ENCODE assay signal across 17 mouse cellular contexts in genomic region chr10:19503846-19504765, GRCm38 (mm10).
DNase-seq lines count a peak whose midpoint lies in the region; ATAC-seq and TF ChIP-seq lines count a peak whose summit lies in the region.
"Had no signal": no experiment of that assay in that cellular context is flagged by ENCODE, and none has a peak within 500 bp of the region (broad histone marks: within the 10 kb centered on the region; RNA-seq: fewer than 3 reads in every experiment).

No protein-coding gene starts in this region.

- no peaks in the 10 kb centered on the region for H3K9me3 ChIP-seq in embryonic facial prominence, embryonic 10.5 days
- H3K9me3 ChIP-seq: hindbrain, embryonic 15.5 days; midbrain, embryonic 10.5 days had no signal

- H3K4me3 ChIP-seq in small intestine, adult 2 months (ENCODE audit: low read depth, low read length), result no peak overlapping the region
- no peak overlapping the region for H3K4me3 ChIP-seq in embryonic facial prominence, embryonic 10.5 days
- H3K4me3 ChIP-seq: forebrain, embryonic 12.5 days; hindbrain, embryonic 15.5 days; midbrain, embryonic 10.5 days; myocyte had no signal

- no peaks in the 10 kb centered on the region for H3K36me3 ChIP-seq in small intestine, adult 2 months (ENCODE audit: control insufficient read depth, insufficient read depth, low read length)
- no peaks in the 10 kb centered on the region for H3K36me3 ChIP-seq in embryonic facial prominence, embryonic 10.5 days (replicated peaks)
- H3K36me3 ChIP-seq: forebrain, embryonic 12.5 days; hindbrain, embryonic 15.5 days; midbrain, embryonic 10.5 days had no signal

- peak; percentile 37 for DNase-seq in thymus, postnatal 0 days (ENCODE audit: low spot score)
- no peak for DNase-seq in thymus, postnatal 10 days (ENCODE audit: low spot score in 2 of 2)
- peak; percentile 87 for DNase-seq in induced T-regulatory cell, adult 2 months (ENCODE audit: low read depth)
- no peak for DNase-seq in embryonic facial prominence, embryonic 10.5 days (ENCODE audit: low spot score)
- DNase-seq in c-Kit-positive CD71-positive TER-119-positive erythroid progenitor cells, embryonic 14.5 days (ENCODE audit: low spot score), result no peak
- DNase-seq: cerebellum, postnatal 14 days; gastrocnemius, postnatal 36 days; heart, postnatal 14 days; kidney, adult 18-20 months; lung, postnatal 14 days; right cerebral cortex, adult 18-20 months had no signal

- WGBS in small intestine, adult 2 months, result 59% methylated on average over 8 of the region's 8 CpGs
- WGBS in embryonic facial prominence, embryonic 10.5 days, result 69% methylated on average over 8 of the region's 8 CpGs

- H3K4me1 ChIP-seq in small intestine, adult 2 months (ENCODE audit: control insufficient read depth, insufficient read depth, insufficient read length, low read length), result peaks cover 9% of the 10 kb centered on the region; the same call in 1 of the 2 replicates
- no peaks in the 10 kb centered on the region for H3K4me1 ChIP-seq in embryonic facial prominence, embryonic 10.5 days
- H3K4me1 ChIP-seq: forebrain, embryonic 12.5 days; hindbrain, embryonic 15.5 days had no signal

- peak; percentile 47 for ATAC-seq in CD4-positive, CD25-positive, alpha-beta regulatory T cell, adult 4 months

- H3K27me3 ChIP-seq in small intestine, adult 2 months (ENCODE audit: control insufficient read depth, insufficient read depth, low read length), result no peaks in the 10 kb centered on the region
- H3K27me3 ChIP-seq in embryonic facial prominence, embryonic 10.5 days (replicated peaks; ENCODE audit: low read depth, poor library complexity, severe bottlenecking), result no peaks in the 10 kb centered on the region

- no peak for TF ChIP-seq CTCF in small intestine, adult 2 months (IDR thresholded peaks at IDR 0.05; ENCODE audit: extremely low read depth, insufficient read length, insufficient replicate concordance, low read depth, low read length)

- TF ChIP-seq POLR2A in small intestine, adult 2 months (IDR thresholded peaks at IDR 0.05; ENCODE audit: low read depth, low read length), result no peak

- H3K27ac ChIP-seq in small intestine, adult 2 months (ENCODE audit: insufficient read depth, low read depth, low read length), result peak overlapping the region; percentile 51
- no peak overlapping the region for H3K27ac ChIP-seq in embryonic facial prominence, embryonic 10.5 days (replicated peaks)
- H3K27ac ChIP-seq: forebrain, embryonic 12.5 days; hindbrain, embryonic 15.5 days; midbrain, embryonic 10.5 days had no signal

Comparison
In these comparisons a context has a peak if more than half of its experiments do, and no peak if none do; other contexts are left out.
1. DNase-seq: peak in thymus, postnatal 0 days (single experiment) and induced T-regulatory cell, adult 2 months (single experiment); none in thymus, postnatal 10 days (0 of 2), embryonic facial prominence, embryonic 10.5 days (single experiment) and c-Kit-positive CD71-positive TER-119-positive erythroid progenitor cells, embryonic 14.5 days (single experiment).